Mouse (Mus musculus): ENCODE measurements around the gene G6pc3.

Gene G6pc3

DNA sequence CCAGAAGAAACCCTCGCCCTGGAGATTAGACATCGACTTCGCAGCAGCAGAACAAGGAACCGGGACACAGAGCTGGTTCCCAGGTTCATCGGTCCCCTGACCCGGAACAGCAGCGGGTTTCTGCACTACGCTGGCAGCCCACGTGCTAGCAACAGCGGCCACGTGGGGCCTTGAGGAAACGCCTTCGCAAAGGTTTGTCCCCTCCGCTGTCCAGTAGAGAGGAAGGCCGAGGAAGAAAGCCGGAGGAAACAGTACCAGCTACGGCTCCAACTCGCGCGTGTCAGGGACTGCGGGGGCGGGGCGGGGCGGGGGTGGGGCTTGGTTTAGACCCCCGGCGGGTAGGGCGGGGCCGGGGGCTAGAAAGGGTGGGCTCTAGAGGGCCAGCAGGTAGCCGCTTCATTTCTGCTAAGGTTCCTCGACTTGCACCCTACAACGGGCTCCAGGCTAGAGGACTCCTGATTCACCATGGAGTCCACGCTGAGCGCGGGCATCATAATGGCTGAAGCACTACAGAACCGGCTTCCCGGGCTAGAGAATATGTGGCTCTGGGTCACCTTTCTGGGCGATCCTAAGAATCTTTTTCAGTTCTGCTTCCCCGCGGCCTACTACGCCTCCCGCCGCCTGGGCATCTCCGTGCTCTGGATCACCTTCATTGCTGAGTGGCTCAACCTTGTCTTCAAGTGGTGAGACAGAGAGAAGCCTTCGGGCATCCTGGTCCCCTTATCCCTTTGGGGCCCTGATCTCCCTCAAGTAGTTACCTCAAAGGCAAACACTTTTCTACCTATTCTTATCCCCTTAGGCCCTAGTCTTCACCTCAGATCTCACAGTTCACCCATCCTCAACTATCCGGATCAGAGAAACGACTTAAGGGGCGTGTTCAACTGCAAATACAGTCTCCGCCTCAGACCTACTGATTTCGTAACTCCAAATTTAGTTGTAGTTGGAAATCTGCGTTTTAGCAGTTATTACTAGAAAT is at the start of gene G6pc3:
TSS of gene G6pc3 (plus strand) at position 160 of the 976 bp plus-strand sequence.
- WGBS, result 1% methylated on average over 50 of the region's 50 CpGs

DNA sequence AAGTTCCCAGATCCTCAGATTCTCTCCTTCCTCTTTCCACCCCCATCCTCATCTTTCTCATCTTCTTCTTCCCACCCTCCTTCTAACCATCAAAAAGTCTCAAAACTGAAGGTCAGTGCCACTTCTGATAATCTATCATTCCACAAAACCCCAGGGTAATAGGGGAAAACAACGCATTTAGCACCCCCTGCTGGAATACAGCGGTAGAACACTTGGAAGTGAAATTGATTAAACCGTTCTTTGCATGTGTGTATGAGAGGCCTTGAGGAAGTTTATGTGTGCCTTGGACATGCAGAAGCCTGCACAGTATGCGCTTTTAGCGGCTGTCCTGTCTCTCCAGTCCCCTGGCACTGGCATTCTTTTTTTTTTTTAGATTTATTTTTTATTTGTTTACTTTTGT is 48.9 kb upstream of the G6pc3 start:
- 7% methylated on average over 5 of the region's 5 CpGs for WGBS

DNA sequence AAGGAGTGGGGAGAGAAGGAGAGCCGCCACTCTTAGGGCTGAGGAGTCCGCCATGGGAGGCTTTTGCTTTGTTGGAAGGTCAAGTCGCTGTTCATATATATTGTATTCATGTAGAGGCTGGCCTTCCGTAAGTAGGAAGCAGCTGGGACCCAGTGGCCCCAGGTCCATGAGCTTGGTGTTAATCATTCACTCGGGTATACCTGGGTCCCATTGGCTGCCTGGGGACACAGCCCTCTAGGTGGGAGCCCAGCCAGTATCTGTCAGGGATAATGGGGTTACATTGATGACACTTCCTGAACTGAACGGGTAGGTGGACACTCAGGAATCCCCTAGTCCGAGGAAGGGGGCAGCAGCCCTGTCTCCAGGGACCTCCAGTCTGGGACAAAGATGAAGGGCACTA is 47.1 kb upstream of the G6pc3 start:
- 75% methylated on average over 7 of the region's 7 CpGs for WGBS

DNA sequence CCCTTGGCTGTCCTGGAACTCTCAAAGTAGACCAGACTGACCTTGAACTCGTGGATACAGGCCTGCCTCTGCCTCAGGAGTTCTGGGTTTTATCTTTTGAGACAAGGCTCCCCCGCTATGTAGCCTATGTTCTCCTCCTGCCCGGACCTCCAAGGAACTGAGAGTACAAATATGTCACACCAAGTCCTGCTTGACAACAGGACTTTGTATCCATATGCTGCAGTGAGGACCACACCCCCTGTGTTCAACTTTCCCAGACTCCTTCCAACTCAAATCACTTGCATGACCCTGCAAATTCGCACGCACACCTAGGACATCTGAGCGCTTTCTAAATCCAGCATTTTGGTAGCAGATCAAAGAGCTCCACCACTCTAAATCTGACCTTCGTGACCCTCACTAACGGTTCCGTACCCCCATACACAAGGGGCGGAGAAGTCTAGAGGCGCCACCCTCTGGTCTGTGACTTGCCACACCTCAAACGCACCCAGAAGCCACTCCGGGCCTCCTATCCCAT is 44.4 kb upstream of the G6pc3 start:
- 39% methylated on average over 13 of the region's 13 CpGs for WGBS

DNA sequence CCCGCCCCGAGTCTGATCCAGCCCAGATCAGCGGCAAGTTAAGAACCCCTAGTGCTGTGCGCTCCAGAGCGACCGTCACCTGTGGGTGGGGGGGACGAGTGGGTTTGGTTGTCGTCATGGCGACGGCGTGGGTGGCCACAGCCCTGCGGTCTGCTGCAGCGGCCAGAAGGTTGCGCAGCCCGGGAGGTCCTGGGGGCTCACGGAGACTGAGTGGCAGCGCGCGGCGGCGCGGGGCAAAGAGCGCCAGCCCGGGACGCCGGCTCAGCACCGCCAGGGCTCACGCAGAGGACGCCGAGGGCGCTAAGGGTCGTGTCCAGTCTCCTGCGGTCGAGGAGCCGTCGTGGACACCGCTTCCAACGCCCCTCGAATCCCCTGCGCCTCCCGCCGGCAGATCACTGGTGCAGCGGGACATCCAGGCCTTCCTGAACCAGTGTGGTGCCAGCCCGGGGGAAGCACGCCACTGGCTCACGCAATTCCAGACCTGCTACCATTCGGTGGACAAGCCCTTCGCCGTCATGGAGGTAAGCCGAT is 43.9 kb upstream of the G6pc3 start, which contains the start of gene Nags:
TSS of gene Nags (plus strand) at position 43 of the 531 bp plus-strand sequence.
- WGBS, result 4% methylated on average over 50 of the region's 50 CpGs

DNA sequence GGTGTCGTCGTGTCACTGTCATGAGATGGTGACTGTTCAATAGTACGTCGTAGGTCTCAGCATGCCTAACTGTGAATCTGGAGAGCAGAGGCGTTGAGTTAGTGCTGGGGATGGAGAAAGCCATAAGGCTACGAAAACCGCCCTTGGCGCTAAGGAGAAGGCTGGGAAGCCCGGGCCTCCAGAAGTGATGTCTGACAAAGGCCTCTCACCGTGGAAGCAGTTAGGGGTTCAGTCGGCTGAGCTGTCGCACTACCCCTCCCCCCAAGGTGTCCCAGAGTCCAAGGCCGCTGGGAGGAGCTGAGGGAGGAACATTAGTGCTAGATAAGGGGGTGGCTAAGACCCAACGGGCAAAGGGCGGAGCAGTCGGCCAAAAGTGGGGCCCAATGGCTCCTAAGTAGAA is 43.4 kb upstream of the G6pc3 start:
- WGBS, result 10% methylated on average over 16 of the region's 16 CpGs

DNA sequence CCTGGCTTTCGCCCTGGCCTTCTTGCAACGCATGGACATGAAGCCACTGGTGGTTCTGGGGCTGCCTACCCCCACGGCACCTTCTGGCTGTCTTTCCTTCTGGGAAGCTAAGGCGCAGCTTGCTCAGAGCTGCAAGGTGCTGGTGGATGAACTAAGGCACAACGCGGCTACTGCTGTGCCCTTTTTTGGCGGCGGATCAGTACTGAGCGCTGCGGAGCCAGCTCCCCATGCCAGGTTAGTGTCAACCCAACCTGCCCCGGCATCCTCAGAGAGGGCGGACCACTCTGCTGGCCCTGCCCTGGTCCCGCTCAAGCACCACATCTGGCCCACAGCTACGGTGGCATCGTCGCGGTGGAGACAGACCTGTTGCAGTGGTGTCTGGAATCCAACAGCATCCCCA is 42.9 kb upstream of the G6pc3 start:
- WGBS, result 13% methylated on average over 17 of the region's 17 CpGs

DNA sequence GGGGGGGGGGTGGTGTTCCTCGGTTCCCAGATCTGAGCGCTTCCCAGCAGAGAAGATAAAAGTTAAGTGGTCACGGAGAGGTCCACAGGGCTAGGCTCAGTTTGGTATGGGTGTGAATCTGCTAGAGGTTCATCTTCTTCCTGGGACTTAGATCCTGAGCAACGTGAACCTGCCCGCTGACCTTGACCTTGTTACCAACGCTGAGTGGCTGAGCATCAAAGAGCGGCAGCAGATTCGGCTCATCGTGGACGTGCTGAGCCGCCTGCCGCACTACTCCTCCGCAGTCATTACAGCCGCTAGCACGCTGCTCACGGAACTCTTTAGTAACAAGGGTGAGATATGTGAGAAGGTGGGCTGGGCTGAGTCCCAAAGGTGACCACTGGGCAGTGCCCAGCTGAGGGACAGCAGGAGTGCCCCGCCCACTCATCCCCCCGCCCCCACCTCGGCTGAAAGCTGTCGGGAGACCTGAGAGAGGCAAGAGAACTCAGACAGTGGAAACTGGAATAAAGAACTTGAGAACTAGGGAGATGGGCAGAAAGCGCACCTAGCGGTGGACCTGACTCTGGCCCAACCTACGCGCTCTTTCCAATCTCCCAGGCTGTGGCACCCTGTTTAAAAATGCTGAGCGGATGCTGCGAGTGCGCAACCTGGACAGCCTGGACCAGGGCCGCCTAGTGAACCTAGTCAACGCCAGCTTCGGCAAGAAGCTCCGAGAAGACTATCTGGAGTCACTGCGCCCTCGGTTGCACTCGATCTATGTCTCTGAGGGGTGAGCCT is 42.0 kb upstream of the G6pc3 start:
- 13% methylated on average over 34 of the region's 34 CpGs for WGBS

DNA sequence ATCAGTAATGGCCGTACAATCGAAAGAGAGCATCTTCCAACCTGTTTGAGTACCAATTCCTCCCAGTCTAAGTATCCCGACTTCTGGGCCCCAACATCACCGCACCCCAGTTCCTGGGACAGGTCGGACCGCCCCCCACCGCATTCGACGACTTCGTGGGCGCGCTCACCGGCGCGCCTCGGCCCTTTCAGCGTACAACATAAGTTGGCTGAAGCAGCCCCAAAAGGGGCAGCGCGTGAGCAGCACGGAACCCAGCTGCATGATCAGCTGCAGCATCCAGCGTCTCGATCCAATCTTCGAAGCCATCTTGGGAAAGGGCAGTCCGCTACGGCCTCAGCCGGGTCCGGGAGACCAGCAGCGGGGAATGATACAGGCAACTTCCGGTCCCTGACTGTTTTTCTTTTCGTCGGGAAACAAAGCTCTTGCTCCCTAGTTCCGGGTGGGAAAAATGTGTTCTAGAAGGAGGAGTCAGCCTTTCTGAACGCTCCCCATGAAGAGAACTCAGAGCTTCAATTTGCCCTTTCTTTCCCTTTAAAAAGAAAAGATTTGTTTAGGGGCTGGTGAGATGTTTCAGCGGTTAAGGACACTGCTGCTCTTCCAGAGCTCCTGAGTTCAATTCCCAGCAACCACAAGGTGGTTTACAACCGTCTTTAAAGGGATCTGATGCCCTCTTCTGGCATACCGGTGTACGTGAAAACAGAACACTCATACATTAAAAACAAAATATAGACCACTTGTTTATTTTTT is 33.2 kb upstream of the G6pc3 start, which contains the start of gene Tmem101:
TSS of gene Tmem101 (minus strand) at position 366 of the 747 bp plus-strand sequence.
- WGBS, result under 1% methylated on average over 37 of the region's 37 CpGs

DNA sequence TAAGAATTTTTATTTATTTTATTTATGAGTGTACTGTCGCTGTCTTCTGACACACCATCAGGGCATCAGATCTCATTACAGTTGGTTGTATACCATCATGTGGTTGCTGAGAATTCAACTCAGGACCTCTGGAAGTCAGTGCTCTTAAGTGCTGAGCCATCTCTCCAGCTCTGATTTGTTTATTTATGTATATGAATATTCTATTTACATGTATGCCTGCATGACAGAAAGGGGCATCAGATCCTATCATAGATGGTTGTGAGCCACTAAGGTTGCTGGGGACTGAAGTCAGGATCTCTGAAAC is 32.7 kb upstream of the G6pc3 start:
- WGBS, result 7% methylated on average over 1 of the region's 1 CpGs

DNA sequence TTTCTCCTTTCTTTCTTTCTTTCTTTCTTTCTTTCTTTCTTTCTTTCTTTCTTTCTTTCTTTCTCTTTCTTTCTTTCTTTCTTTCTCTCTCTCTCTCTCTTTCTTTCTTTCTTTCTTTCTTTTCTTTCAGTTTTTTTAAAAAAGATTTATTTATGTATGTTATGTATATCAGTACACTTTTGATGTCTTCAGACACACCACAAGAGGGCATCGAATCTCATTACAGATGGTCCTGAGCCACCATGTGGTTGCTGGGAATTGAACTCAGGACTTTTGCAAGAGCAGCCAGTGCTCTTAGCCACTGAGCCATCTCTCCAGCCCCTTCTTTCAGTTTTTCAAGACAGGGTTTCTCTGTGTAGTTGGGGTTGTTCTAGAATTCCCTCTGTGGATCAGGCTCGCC is 31.4 kb upstream of the G6pc3 start:
- WGBS, result 71% methylated on average over 2 of the region's 2 CpGs

DNA sequence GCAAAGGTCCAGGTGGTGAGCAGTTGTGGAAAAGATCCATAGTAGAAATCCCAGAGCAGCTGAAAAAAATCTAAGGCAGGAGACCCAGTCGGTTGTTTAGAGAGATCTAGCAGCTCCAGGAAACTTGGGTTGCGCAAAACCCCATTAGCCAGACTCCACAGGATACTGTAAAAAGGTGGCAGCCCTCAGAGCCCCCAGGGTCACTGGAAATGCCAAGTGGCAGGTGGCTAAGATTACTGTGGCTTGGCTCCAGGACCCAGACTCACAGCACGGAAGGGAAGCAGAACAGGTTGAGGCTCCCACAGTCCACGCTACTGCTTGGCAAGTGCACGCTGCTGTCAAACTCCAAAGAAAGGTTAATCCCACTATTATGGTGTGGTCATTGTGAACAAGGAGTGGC is 29.6 kb upstream of the G6pc3 start:
- 84% methylated on average over 5 of the region's 5 CpGs for WGBS

DNA sequence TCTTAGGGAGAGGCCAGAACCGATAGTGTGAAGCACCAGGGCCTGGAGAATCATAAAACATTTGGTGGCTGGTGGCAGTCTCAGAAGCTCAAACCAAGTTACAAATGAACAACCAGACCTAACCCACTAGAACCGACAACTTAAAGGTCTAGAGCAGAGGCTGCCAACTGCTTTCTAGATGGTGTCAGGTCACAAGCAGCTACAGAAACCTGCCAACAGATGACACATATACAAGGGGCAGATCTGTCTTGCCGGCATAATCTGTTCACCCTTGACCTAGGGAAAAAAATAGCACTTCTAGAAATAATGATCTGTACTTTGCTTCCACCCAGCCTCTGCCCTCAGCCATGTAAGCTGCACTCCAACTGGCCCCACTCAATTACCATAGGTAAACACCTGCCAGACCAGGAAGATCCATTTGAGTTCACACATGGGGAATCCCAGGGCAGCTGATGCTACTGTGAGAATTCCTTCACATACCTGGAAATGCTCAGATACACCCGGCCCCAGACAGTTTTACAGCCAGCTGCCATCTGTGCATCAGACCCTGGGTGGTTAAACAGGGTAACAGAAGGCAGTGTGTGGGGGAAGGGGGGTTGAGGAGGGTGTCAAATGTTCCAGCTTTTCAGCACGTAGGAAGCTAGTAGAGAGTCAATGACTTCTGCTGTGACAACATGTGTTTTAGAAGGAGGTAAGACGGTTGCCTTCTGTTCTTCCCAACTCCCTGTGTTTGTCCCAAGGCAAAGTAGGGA is 23.3 kb upstream of the G6pc3 start:
- WGBS, result 50% methylated on average over 6 of the region's 6 CpGs

DNA sequence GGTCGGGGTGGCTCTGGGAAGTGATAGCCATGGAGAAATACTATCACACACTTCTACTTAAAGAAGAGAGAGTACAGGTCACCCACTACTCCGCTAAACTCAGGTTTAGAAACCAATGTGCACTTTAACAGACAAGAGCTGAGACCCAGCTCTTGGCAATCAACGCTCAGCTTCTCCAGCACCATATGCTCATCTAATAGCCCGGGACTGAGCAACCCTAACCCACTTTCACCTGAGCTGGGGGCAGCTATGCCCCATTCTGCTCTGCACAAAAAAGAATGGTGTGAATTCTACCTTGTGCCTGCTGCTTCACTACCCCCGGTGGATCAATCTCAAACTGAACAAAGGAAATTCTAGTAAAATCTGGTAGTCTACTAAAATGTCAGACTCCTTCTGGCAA is 21.9 kb upstream of the G6pc3 start:
- 75% methylated on average over 5 of the region's 5 CpGs for WGBS

DNA sequence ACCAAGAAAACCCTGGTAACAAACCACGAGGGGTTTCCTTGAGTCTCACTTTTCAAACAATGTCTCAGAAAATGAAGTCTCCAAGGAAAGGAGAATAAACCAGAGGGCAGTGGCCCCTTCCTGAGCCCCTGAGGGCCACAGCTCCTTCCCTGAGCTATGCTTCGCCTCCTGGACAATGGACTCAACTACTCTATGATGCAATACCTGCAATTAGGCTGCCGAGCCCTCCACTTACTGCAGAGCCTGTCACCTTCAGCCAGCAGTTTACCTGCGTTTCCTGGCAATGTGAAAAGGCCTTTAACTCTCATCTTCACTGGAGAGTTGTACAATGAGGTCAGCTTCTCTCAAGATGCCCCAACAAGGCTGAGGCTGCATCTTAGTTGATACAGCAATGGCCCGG is 20.7 kb upstream of the G6pc3 start:
- WGBS, result 63% methylated on average over 5 of the region's 5 CpGs

DNA sequence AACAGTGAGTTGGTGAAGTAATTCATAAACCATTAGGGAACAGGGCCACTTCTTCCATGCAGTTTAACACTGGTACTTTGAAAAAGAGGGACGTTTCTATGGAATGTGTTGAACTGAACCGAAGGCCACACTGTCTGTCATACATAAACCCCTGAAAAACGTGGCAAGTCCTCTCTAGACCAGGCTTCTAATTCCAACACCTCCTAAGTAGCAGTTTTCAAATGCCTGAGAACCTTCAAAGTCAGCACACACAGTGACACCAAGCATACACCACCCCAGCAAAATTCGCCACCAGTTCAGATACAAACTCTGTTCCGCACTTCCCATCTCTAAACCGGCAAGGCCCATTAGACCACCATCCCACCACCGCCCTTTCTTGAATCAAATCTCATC is 5.2 kb upstream of the G6pc3 start:
- 2% methylated on average over 7 of the region's 7 CpGs for WGBS

DNA sequence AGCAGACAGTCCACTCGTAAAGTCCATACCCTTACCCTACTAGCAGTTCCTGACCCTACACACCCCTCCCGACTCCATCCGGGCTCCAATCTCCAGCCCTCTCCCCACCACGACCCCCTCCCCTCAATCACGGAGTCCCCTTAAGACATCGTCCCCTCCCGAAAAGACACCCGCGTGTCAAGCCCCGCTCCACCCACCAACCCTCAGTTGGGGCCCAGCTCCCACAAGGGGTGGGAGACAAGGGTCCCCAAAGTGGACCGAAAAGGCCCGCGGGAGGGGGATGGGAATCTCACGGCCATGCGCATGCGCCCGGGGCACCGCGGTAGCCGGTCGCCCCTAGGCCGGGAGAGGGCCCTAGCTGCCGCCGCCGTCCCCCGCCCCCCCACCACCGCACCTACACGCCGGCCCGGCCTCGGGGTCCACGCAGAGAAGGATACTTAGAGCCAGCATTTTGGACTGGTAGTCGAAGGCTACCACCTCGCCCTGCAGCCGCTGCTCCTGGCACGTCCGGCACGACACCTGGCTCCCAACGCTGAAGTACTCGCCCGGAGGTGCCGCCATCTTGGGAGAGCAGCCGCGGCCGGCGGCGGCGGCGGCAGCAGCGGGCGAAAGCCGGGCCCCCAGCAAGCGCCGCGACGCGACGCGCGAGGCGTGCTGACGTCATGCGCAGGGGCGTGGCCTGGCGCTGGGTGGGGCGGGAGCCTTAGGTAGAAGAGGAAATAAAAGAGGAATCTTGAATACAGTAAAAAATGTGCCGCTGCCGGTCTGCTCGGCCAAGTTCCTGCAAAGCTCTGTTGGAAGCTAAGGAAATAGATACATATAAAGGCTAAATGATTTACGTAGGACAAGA is 4.5 kb upstream of the G6pc3 start, which contains the start of gene Lsm12:
TSS of gene Lsm12 (minus strand) at position 651 of the 850 bp plus-strand sequence.
- WGBS, result under 1% methylated on average over 69 of the region's 70 CpGs

DNA sequence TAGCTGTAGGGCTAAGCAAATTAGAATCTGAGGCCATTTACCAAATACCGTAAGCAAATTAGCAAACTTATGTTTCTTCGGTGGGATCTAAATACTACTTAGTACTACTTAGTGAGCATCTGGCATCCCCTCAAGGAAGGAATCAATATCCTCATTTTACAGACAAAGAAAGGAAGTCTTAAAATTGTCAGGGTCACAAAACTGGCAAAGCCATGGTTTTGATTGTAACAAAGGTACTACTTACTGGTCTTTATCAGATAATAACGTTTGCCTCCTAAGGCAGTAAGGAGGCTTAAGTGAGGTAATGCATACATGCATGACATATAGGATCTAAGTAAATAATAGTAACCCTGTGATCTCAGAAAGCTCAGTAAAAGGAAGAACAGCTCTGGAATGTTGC is 3.7 kb upstream of the G6pc3 start:
- whole genome bisulfite sequencing, result 18% methylated on average over 3 of the region's 3 CpGs

DNA sequence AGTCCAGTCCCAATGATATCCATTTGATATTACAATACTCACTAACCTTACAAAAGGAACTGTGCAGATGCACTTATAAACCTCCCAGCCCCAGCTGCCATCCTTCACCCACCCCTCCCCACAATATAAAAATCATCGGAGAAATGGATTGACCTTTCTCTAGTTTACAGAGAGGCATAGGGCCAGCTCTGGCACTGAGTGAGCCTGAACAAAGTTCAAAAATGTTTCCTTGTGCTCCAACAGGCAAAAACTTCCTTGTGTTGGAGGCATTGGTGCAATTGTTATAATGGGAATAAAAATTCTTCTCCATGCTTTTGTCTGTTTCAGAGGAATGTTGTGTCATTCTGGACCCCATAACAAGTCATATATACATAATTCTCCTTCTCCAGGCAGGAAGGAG is 3.2 kb upstream of the G6pc3 start:
- WGBS, result 69% methylated on average over 1 of the region's 1 CpGs

DNA sequence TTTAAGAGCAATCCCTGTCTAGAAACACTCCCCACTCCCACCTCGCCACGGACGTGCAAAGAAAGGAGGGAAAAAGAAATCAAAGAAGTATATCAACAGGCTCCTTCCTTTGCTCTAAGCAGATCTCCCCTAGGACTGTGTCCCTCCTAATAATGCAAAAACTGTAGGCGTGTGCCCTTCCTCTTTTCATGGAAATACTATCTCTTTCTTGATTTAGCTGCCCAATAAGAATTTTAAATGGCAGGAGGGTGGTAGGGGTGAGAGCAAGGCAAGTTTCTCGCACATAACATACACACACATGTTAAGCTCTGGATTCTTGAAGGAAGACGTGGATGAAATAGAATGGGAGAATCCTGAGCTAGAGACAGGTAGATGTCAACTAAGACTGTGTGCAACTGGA is 440 bp upstream of the G6pc3 start:
- 64% methylated on average over 6 of the region's 6 CpGs for WGBS
